Mouse (Mus musculus) cerebellum, adult 2 months (tissue): Measurements from ENCODE around the gene Pparg.

Experiments used
- CTCF ChIP-seq: fragments of 200-500 bp; IDR thresholded peaks from 2 replicates; pipeline ENCODE4 v1.5.1; 2011; ENCODE audit warnings: low read depth, mild to moderate bottlenecking, control low read depth, low read length, moderate library complexity, borderline replicate concordance; ENCODE audit not compliant: insufficient read depth
- POLR2A ChIP-seq: fragments of 200-500 bp; IDR thresholded peaks from 2 replicates; pipeline ENCODE4 v1.6.1; 2011; ENCODE audit warnings: low read length, control low read depth, borderline replicate concordance; ENCODE audit not compliant: insufficient read depth

GRCm38 (mm10) chr6:115503038-115503437, 142.3 kb downstream of the Pparg start:
- TF ChIP-seq CTCF (no peak), POLR2A (no peak)
